Mouse (Mus musculus) liver, adult 2 months (tissue): ENCODE measurements at regions not wholly inside any gene's neighbourhood (a gene's known extent, or its start where the extent isn't known, plus 50 kb on each side); places are given as distances from the start of the nearest gene placed in this dataset.
"Not testable (repeated sequence)": the region's sequence is repeated elsewhere in the genome, so short reads cannot be mapped to it uniquely, and the experiment has no call there.

Experiments
- DNase-seq: peaks from one replicate; pipeline ENCODE4 v3.0.0-alpha.2; 2011; ENCODE audit warnings: low read depth, low spot score; ENCODE audit errors: extremely low read depth
- H3K27ac ChIP-seq: fragments of 200-500 bp; replicated peaks from 2 replicates; pipeline ENCODE4 v1.5.1; 2012; ENCODE audit warnings: low read depth, mild to moderate bottlenecking, control low read depth, inconsistent platforms, low read length; ENCODE audit not compliant: insufficient read depth
- H3K27me3 ChIP-seq: fragments of 200-500 bp; 2 replicates; pipeline ENCODE4 v1.6.1; 2012; ENCODE audit warnings: mild to moderate bottlenecking, moderate library complexity, low read length, inconsistent platforms; ENCODE audit not compliant: control insufficient read depth, insufficient read depth
- H3K36me3 ChIP-seq: fragments of 200-500 bp; 2 replicates; pipeline ENCODE4 v1.6.1; 2012; ENCODE audit warnings: low read length, inconsistent platforms; ENCODE audit not compliant: control insufficient read depth, insufficient read depth
- H3K4me1 ChIP-seq: fragments of 200-500 bp; 2 replicates; pipeline ENCODE4 v1.6.1; 2011; ENCODE audit warnings: low read length; ENCODE audit not compliant: control insufficient read depth, insufficient read depth
- H3K4me3 ChIP-seq: fragments of 200-500 bp; 2 replicates; pipeline ENCODE4 v1.5.1; 2011; ENCODE audit warnings: low read depth, mild to moderate bottlenecking, control low read depth, low read length, moderate library complexity; ENCODE audit not compliant: insufficient read depth
- H3K79me2 ChIP-seq: fragments of 200-500 bp; 2 replicates; pipeline ENCODE4 v1.6.1; 2012; ENCODE audit warnings: inconsistent platforms, mild to moderate bottlenecking, low read length, moderate library complexity; ENCODE audit not compliant: control insufficient read depth, insufficient read depth
- H3K9ac ChIP-seq: fragments of 200-500 bp; 2 replicates; pipeline ENCODE4 v1.6.1; 2012; ENCODE audit warnings: low read depth, mild to moderate bottlenecking, control low read depth, inconsistent platforms, low read length
- CTCF ChIP-seq: fragments of 200-500 bp; IDR thresholded peaks from 2 replicates; pipeline ENCODE4 v1.5.1; 2011; ENCODE audit warnings: low read depth, low read length, control low read depth
- POLR2A ChIP-seq: fragments of 200-500 bp; IDR thresholded peaks from 2 replicates; pipeline ENCODE4 v1.6.1; 2011; ENCODE audit warnings: low read length, control low read depth; ENCODE audit not compliant: insufficient read depth; ENCODE audit errors: extremely low read depth
- WGBS: fragments of 180-500 bp; shearing (Covaris S2); methylation state at CpG from one replicate; pipeline ENCODE4 v1.1.7; 2018; 5-methylcytosine and 5-hydroxymethylcytosine counted together

DNA sequence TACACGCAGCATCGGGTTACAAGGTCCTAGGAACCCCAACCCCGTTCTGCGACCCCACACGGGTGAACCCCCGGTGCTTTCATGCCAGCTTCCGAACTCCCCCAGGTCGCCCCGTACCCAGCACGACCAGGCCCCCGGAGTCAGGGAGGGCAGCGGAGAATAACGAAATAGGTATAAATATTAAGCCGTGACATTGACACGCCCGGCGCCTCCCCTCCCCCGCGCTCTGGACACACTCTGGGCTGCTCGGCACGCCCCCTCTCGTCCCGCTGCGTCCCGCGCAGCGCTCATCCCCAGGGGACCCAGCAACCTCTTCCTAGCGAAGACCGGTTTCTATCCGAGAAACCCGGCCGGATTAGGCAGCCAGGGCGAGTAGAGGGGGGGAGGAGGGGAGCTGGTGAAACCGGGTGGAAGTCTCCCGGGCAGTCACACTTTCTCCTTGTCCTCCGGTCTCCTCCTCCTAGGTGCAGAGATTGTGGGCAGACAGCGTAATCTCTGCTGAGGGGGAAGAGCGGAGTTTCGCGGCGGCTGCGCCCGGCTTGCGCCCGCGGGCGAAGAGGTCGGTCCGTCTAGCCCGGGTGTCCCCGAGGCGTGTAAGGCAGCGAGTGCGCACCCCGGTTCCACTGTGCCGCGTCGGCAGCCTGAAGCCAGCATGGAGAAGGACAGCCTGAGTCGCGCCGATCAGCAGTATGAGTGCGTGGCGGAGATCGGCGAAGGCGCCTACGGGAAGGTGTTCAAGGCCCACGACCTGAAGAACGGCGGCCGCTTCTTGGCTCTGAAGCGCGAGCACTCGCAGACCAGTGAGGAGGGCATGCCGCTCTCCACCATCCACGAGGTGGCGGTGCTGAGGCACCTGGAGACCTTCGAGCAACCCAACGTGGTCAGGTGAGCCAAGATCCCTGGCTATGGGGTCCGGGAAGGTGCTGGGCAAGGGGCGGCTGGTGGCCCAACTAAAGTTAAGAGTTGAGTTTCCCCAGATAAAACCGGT is 177.1 kb upstream of the Gdi2 start:
- no peak for TF ChIP-seq POLR2A
- TF ChIP-seq CTCF: peak; percentile 80
- DNase-seq: peak; percentile 50
- 1% methylated on average over 82 of the region's 82 CpGs for WGBS

DNA sequence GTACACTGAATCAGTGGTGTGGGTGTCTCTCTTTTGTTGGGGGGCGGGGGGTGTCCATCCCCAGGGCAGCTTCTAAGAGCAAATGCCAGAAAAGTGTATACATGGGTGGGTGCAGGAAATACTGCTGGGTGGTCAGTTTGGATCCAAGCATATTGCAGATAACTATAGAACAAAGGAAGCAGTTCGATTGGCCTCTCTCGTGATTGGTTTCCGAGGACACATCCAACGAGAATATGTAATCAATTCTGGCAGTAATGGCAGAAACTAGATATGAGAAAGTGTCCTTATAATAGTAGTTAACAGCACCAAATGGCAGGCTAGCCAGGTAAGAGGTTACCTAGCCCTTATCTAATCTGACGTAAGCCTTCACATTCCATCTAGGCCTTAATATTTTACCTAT is 165.2 kb upstream of the Gdi2 start:
- DNase-seq: peak; percentile 41
- no peaks in the 10 kb centered on the region for H3K79me2 ChIP-seq
- TF ChIP-seq CTCF (no peak), POLR2A (no peak)

More for the DNA sequence above, 177.1 kb upstream of the Gdi2 start:
- Histone ChIP-seq H3K79me2 (no peaks in the 10 kb centered on the region), H3K4me1 (peaks cover 11% of the 10 kb centered on the region), H3K27me3 (peaks cover 17% of the 10 kb centered on the region), H3K36me3 (no peaks in the 10 kb centered on the region), H3K9ac (peak overlapping the region; percentile 41), H3K27ac (no peak overlapping the region), H3K4me3 (peak overlapping the region; percentile 71)

DNA sequence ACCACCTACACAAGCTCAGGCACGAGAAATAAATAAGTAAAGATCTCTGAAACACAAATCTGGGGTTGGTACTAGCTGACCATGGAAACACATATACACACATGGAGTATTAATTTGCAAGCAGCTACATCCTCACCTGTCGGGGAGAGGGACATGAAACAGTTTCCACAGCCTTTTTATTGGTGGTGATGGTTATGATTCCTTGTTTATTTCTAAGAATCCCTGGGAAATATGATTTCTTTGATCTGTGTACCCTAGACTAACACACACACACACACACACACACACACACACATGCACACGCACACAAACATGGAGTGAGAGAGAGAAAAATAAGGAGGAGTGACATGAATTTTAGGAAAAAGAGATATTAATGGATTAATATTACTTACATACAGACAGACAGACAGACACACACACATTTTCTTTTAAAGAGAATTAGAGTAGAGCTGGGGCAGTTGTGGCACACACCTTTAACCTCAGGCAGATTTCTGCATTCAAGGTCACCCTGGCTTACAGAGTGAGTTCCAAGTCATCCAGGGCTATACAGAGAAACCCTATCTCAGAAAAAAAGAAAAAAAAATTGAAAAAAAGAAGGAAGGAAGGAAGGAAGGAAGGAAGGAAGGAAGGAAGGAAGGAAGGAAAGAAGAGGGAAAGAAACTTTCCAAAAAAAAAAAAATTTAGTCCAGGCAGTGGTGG is 164.2 kb upstream of the Gdi2 start:
- not testable (repeated sequence) for H3K4me3 ChIP-seq, H3K4me1 ChIP-seq, H3K27ac ChIP-seq, H3K9ac ChIP-seq, H3K27me3 ChIP-seq, H3K36me3 ChIP-seq, H3K79me2 ChIP-seq
- WGBS: 44% methylated on average over 3 of the region's 3 CpGs
- peak; percentile 87 for DNase-seq

More for the DNA sequence above, 165.2 kb upstream of the Gdi2 start:
- Histone ChIP-seq H3K36me3 (no peaks in the 10 kb centered on the region), H3K4me1 (no peaks in the 10 kb centered on the region), H3K27ac (no peak overlapping the region), H3K27me3 (no peaks in the 10 kb centered on the region), H3K9ac (no peak overlapping the region), H3K4me3 (no peak overlapping the region)
- 68% methylated on average over 6 of the region's 6 CpGs for WGBS

DNA sequence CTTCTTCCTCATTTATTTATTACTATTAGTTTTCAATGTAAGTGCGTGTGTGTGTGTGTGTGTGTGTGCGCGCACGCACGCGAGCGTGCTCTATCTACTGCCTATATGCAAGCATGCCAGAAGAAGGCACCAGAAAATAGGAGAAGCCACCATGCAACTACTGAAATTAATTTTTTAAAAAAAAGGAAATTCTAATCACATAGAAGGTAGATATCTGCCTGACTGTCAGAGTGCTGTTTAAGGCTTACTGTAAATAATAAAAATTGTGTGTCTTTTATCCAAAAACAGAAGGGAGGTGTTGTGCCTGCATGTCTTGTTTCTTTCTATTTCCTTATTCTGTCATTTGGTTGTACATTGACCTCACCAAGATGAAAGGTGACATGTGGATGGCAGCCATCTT is 163.1 kb upstream of the Gdi2 start:
- H3K9ac ChIP-seq: no peak overlapping the region
- H3K79me2 ChIP-seq: no peaks in the 10 kb centered on the region
- TF ChIP-seq POLR2A (no peak), CTCF (no peak)
- 96% methylated on average over 7 of the region's 7 CpGs for WGBS
- peak; percentile 29 for DNase-seq
- no peak overlapping the region for H3K27ac ChIP-seq
- no peak overlapping the region for H3K4me3 ChIP-seq
- H3K27me3 ChIP-seq: no peaks in the 10 kb centered on the region
- H3K4me1 ChIP-seq: no peaks in the 10 kb centered on the region
- no peaks in the 10 kb centered on the region for H3K36me3 ChIP-seq

DNA sequence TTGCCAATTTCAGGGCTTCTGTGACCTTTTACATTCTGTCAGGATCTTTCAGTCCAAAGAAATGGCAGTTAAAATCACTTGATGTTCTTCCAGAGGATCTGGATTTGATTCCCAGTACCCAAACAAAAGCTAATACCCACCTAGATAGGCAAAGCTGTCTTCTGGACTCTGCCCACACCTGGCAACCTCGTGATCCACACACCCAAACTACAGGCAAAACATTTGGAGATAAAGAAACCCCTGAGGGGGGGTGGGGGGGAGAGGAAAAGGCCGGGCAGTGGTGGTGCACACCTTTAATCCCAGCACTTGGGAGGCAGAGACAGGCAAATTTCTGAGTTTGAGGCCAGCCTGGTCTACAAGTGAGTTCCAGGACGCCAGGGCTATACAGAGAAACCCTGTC is 160.1 kb upstream of the Gdi2 start:
- not testable (repeated sequence) for H3K27ac ChIP-seq, H3K4me3 ChIP-seq, H3K36me3 ChIP-seq, DNase-seq, H3K9ac ChIP-seq, H3K27me3 ChIP-seq, H3K79me2 ChIP-seq, H3K4me1 ChIP-seq
- WGBS: 56% methylated on average over 3 of the region's 3 CpGs

DNA sequence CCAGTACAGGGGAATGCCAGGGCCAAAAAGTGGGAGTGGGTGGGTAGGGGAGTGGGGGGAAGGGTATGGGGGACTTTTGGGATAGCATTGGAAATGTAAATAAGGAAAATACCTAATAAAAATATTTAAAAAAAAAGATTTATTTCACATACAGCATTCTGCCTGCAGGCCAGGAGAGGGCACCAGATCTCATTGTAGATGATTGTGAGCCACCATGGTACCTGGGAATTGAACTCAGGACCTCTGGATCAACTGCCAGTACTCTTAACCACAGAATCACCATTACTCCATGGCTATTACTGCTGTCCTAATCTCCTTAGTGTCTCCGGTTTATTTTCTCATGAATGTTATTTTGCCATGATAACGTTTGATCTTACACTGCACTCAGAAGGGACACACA is 132.1 kb upstream of the Gdi2 start:
- peak; percentile 9 for DNase-seq
- H3K9ac ChIP-seq, H3K4me1 ChIP-seq, H3K36me3 ChIP-seq, H3K27me3 ChIP-seq, H3K27ac ChIP-seq, H3K79me2 ChIP-seq, H3K4me3 ChIP-seq: not testable (repeated sequence)
- 81% methylated on average over 2 of the region's 2 CpGs for WGBS
